Mouse (Mus musculus) heart, postnatal 36 days (tissue): ENCODE measurements around the gene Zfp160. TPM values are rescaled to one million over a fixed set of nuclear protein-coding genes. Genes with fewer than 3 reads are reported as not detected.
"Not testable (repeated sequence)": the region's sequence is repeated elsewhere in the genome, so short reads cannot be mapped to it uniquely, and the experiment has no call there.

Source experiments
- DNase-seq, 2 experiments: peaks; one replicate each; pipeline ENCODE4 v3.0.0; 2021 to 2022
- intact Hi-C: fragments of 180-260 bp; cut with DNase I; formaldehyde crosslinking; loops from one replicate; pipeline ENCODE4 v1.15.1; 2025
- total RNA-seq, 2 experiments: library from RNA; stranded (reverse); gene quantifications; 2 replicates each; pipeline ENCODE4 v1.2.3; 2021

Zfp160 gene
- total RNA-seq: 10 to 100 TPM in 1 of 2 experiments, 1 to 10 TPM in 1; 8.0 to 10.9 TPM

DNA sequence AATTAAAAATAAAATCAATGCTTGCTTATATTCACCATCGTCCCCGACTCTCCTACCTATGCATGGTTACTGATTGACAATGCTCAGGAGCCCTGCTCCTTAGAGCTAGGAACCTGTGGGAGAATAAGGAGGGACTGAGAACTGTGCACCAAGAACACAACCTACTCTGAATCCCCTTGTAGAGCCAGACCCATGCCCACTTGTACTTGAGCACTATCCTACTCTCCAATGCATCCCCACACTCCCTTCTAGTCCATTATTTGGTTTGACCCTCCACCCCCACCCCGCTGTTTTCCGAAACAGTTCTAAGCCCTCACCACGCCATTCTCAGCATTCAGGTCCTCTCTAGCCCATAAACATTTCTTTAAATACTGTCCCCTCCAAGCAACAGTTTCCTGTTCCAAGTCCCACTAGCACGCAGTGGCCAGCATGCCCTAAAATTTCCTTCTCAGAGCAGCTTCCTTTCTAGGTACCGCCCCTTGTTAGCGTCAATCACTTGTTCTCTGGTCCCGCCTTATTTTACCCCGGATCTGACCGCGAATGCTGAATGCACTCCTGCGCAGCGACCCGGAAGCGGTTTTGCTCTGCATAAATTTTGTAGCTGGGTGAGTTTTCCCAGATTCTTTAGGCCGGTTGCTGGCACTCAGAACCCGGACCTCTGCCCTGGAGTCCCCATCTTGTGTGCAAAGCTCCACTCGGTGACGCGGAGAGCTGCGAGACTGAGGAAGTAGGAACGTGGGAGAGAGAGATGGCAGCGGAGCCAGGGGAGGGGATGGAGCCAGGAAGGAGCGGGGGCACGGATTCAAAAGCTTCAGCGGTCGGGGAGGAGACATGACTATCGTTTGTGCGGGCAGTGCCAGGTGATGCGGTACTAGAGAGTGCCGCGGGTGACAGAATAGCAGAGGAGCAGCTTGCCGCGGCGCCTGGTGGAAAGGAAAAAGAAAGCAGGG, at the start of gene Zfp160:
Zfp160 (plus strand) TSS at position 522 of the 950 bp plus-strand sequence.
- intact Hi-C loops: loop anchor here (5.0 kb wide), 1 partner anchor 41 kb away; no protein-coding TSS in a partner anchor
- peak; percentile 83 to 84 for DNase-seq

DNA sequence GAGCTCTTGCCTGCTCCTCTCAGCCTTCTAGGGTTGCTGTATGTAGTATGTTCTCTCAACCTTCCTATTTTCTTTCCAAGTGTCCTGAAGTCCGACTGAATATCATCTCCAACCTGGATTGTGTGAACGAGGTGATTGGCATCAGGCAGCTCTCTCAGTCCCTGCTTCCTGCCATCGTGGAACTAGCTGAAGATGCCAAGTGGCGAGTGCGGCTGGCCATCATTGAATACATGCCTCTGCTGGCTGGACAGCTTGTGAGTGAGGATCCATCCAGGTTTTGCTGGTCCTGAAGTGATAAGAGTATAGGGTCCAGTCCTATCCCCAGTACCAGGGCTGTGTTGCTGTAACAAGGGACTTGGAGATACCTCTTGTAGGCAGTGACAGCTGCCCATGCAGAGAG, 48.3 kb upstream of the Zfp160 start:
- intact Hi-C loops: no loop called here
- no peak for DNase-seq

DNA sequence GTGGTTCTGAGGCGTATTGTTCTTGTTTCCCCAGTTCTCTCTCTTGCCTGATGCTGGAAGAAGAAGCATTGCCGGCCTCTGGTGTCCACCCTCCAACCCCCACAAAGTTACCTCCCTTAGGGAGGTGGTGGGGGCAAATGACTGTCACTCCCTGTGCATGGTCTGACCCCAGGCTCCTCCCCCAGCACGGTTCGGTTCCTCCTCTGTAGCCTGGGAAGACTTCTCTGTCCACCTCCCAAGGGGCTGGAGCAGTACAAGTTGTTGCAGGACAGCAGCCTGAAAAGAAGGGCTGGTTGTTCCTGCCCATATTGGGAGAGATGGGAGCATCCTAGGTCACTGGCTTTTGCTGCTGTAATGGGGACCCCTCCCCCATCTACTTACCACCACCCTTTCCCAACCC, 43.3 kb upstream of the Zfp160 start:
- intact Hi-C loops: loop anchor here (5.0 kb wide), 1 partner anchor 42 kb away; the partner anchor contains the start of gene Zfp160

GRCm38 (mm10) chr17:20966681-20967080, 42.0 kb upstream of the Zfp160 start:
- intact Hi-C loops: loop anchor here (5.0 kb wide), 1 partner anchor 41 kb away; the partner anchor contains the start of gene Zfp160
- DNase-seq: no peak

More for the DNA sequence above, 43.3 kb upstream of the Zfp160 start:
- DNase-seq: peak in 1 of 2 experiments; percentile 10

DNA sequence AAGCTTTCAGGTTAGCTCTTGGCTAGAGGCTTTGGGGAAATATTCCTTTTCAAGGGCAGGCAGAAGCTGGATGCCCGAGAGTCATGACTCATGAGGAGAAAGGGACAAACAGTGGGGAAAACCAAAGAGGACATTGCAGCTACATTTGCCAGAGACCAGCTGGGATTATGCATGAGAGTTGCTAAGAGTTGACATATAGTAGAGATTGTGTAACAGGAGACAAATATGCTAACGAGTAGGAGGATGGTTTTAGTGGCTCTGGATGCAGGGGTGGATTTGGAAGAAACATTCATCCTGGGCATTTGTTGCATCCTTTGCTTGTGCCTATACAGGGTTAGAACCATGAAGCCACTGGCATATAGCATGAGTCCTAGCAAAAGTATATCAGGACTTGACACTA, 15.0 kb upstream of the Zfp160 start:
- DNase-seq: no peak
- intact Hi-C loops: no loop called here

DNA sequence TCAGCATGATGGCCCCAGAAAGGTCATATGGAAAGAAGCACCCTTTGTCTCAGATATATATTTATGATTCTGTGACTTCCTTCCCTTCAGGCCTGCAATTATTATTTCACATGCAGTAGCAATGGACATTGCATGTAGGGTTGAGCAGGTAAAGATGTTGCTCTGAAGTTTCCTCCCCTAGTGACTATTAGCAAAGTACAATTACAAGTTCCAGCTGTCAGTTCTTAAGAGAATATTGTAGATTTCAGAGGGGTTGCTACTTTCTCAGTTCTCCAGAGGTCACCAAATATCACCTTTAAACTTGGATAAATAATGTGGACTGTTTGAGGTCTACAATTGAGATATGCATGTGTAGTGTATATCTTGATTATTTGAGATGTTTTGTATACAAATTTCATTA, 12.3 kb upstream of the Zfp160 start, which contains the start of gene Vmn1r233:
Vmn1r233 (minus strand) TSS at position 101 of the 400 bp plus-strand sequence.
- intact Hi-C loops: no loop called here
- no peak for DNase-seq

GRCm38 (mm10) chr17:21009726-21010125, 1.0 kb downstream of the Zfp160 start:
- intact Hi-C loops: loop anchor here (1.0 to 5.0 kb wide), 2 partner anchors 42 to 63 kb away; no protein-coding TSS in a partner anchor
- no peak for DNase-seq

DNA sequence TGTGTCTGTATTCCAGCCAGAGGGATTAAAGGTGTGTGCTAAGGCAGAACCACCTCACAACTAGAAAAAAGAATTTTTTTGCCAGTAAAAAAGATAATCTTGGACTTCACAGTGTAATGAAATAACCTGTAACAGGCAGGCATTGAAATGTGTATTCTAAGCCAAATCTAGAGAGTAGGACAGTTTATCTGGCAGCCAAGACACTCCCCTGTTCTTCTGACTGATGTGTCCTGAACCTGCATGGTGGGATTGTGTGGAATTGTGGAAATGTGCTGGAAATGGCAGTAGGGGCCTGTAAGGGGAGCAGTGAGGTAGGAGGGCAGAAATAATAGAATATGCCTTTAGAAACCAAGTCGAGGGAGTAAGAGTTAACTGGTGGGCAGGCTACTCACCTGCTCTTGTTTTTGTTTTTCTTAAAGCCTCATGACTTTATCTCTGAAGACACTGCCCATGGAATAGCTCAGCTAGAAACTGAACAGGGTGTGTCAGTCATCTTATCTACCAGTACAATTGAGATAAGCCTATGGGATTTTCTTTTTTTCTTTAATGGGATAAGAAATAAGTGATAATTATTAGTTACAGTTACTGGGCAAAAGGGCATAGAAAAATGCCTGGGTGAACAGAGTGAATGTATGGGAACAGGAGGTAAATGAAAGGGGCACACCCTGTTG, 9.8 kb downstream of the Zfp160 start:
- intact Hi-C loops: no loop called here
- DNase-seq: no peak

- intact Hi-C loops, DNase-seq: not testable (repeated sequence)
Observed at GRCm38 (mm10) chr17:21048020-21048419, 39.3 kb downstream of the Zfp160 start.

GRCm38 (mm10) chr17:21050901-21051300, 42.2 kb downstream of the Zfp160 start:
- intact Hi-C loops: no loop called here

DNA sequence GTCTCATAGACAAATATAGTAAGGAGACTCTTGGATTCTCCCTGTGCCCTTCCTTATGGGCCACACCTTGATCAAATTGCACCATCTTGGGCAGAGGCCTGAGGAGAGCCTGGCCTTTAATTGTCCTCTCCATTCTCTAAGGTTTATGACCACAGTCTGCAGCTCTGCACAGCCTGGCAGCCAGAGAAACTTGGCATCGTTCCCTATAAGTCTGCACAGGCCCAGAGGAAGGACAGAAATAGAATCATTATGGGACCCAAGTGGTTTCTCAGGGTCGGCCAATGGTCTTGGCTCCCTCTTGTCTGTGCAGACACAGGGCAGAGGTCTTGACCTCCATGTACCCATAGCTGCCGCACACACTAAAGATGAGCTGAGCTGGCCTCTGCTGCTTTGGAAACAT, 42.6 kb downstream of the Zfp160 start:
- DNase-seq, intact Hi-C loops: not testable (repeated sequence)

More at GRCm38 (mm10) chr17:21050901-21051300, 42.2 kb downstream of the Zfp160 start:
- no peak for DNase-seq

GRCm38 (mm10) chr17:21051919-21052318, 43.2 kb downstream of the Zfp160 start:
- intact Hi-C loops: not testable (repeated sequence)
- peak in 1 of 2 experiments; percentile 15 for DNase-seq

DNA sequence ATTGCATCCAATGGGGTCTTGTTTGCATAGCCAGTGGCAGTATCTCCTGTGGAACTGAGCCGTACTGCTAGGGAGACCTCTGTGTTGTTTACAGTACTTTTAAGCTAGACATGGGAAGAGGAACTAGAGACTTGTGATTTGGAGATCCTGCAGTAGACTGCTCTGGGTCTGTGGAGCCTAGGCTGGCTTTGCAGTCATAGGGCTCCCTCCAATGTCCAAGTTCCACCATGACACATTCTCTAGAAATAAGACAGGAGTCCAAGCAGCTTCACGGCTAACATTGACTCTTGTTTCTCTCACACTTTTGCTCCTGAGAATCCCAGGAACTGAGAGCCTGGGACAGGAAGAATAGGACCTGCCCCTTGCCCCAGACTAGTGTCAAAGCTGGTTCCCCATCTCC, 44.6 kb downstream of the Zfp160 start:
- no peak for DNase-seq
- intact Hi-C loops: no loop called here

DNA sequence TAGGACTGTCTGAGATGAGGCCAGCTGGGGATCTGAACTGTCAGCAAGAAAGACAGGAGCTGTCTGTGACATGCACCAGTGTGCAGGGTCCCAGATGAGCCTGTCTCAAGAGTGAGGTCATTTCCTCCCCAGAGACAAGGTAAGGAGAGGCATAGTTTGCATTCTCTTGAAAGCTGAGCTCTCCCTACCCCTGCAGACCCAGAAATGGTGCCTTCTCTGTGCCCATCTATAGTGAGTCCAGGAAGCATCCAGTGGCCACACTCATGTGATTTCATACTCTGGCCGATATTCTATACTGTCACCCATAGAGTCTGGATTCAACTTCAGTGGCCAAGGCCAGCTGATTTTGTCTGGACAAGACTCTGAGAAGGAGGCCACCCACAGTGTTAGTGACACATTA, 46.4 kb downstream of the Zfp160 start:
- intact Hi-C loops: loop anchor here (2.0 kb wide), 1 partner anchor 44 kb away; no protein-coding TSS in a partner anchor
- not testable (repeated sequence) for DNase-seq

DNA sequence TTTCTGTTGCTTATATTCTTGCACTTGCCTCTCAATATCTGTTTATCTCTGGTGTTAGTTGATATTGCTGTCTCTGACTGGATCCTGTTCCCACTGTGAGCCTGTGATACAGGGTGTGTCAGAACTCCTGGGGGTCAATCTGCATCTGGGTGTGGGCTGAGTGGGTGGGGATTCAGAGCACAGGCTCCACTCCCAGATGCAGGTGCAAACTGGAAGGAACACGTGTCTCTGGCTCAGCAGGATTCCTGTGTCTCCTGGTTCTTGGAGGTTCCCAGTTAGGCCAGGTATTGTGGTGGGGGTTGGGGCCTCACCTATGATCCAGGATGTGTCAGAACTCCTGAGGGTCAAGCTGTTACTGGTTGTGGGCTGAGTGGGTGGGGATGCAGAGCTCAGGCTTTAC, 56.8 kb downstream of the Zfp160 start:
- no peak for DNase-seq
- intact Hi-C loops: no loop called here

DNA sequence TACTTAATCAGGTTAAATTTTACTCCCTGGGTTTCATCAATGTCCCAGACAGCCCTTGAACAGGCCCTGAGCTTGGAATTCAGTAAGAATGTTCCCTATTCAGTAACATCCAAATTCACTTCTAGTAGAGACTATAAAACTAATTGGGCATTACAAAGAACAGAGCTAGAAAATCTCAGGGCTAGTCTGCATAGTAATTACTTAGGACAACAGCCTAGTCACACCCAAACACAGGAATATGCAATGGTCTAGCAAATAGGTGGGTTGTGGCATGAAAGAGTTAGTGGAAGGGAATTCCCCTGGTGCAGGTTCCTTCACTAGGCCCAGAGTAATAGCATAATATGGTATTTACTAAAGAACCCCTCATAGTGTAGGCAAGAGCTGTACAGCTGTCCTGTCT, 58.3 kb downstream of the Zfp160 start:
- DNase-seq: no peak
- intact Hi-C loops: no loop called here

- intact Hi-C loops, DNase-seq: not testable (repeated sequence)
Observed at GRCm38 (mm10) chr17:21069443-21069842, 60.7 kb downstream of the Zfp160 start.

DNA sequence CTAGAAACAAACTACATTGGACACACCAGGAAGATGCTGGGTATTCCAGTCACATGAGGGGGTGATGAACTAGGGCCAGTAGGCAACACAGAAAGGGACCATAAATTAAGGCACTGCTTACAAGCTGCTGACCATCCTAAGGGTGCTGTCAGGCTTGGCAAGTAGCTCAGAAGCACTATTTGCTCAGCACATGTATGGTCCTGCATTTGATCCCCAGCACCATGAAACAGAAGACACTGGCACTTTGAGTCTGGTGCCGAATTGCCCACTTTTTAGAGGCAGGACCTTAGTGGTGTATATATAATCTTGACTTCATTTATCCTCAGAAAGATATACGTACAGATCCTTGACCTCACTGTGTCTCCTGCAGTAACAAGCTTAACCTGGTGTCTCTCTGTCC, 62.3 kb downstream of the Zfp160 start:
- intact Hi-C loops: not testable (repeated sequence)

More for the DNA sequence above, 62.3 kb downstream of the Zfp160 start:
- DNase-seq: not testable (repeated sequence)
